Mouse (Mus musculus): ENCODE measurements around the gene Hnrnpdl.

The Hnrnpdl gene

DNA sequence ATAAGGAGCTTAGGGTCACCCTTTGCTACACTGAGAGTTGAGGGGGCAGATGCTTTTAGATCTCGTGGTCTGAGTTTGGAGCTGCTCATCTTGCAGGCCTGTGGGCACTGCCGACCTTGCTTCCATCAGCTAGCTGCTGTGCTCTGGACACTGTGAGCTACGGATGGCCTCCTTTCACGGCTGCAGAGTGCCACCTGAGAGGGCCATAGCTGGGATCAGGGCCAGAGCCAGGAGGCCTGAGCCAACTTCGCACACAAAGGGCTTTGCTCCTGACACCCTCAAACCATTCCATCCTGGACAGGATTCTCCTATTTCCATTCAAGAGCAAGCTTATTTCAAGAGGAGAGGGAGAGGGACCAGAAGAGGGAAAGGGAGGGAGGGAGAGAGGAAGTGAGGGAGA is 15.1 kb downstream of the Hnrnpdl start:
- in situ Hi-C loops (cut with MboI; ENCODE audit: unreplicated experiment in 2 of 2), result no loop called here

DNA sequence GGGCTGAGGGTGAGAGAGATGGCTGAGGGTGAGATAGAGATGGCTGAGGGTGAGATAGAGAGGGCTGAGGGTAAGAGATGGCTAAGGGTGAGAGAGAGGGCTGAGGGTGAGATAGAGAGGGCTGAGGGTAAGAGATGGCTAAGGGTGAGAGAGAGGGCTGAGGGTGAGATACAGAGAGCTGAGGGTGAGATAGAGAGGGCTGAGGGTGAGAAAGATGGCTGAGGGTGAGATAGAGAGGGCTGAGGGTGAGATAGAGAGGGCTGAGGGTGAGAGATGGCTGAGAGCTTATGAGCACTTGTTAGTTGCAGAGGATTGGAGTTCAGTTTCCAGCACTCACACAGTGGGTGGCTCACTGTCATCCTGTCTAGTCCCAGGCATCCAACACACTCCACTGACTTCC is 19.4 kb downstream of the Hnrnpdl start:
- in situ Hi-C loops (cut with MboI; ENCODE audit: unreplicated experiment in 2 of 2), result no loop called here

DNA sequence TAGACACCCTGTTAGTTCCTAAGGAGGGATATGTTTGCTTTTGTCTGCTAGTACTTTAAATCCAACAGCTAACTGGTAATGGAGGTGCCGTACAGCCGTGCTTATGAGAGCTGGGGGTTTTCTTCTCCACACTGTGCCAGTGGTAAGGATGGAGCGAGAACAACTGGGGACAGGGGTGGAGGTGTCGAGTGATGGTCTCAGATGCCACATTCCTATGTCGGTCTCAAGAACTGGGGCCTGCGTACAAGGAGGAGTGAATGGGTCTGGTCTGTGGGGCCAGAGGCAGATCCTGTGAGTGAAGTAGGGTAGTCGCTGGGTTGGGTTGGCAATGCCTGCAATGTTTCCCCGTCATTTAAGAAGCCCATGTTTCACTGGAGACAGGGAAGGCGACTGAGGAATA is 26.9 kb downstream of the Hnrnpdl start:
- in situ Hi-C loops (cut with MboI; ENCODE audit: unreplicated experiment in 2 of 2), result no loop called here

DNA sequence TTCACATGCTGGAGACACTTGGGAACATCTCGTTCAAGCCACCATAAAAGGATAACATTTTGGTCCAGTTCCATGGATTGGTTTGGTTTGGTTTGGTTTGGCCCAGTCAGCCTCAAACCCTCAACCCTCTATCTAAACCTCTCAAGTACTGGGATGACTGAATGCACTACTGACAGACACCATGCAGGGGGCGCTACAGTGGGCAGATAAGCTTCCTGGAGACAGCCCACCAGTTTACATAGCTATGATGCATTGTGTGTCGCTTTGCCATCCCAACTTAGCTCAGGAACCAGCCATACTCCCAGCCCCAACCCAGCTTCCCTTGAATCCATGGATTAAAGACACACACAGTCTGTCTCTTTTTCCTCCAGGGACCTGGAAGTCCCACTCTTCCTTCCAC is 31.0 kb downstream of the Hnrnpdl start:
- in situ Hi-C loops (cut with MboI; ENCODE audit: unreplicated experiment in 2 of 2), result no loop called here

DNA sequence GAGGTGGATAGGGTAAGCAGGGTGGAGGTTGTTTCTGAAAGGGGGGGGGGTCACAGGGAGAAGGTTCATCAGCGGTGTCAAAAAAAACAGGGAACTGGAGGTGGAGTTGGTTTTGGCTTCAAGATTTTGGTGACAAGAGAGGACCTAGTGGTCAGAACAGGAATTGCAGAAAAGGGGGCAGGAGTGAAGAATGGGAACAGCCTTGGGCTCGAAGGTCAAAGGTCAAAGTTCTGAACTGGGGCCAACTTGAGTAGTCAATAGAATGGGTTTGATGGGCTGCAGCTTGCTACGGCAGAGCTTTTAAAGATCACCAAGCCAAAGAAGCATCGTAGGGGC is 32.5 kb downstream of the Hnrnpdl start:
- in situ Hi-C loops (cut with MboI; ENCODE audit: unreplicated experiment in 2 of 2), result no loop called here

DNA sequence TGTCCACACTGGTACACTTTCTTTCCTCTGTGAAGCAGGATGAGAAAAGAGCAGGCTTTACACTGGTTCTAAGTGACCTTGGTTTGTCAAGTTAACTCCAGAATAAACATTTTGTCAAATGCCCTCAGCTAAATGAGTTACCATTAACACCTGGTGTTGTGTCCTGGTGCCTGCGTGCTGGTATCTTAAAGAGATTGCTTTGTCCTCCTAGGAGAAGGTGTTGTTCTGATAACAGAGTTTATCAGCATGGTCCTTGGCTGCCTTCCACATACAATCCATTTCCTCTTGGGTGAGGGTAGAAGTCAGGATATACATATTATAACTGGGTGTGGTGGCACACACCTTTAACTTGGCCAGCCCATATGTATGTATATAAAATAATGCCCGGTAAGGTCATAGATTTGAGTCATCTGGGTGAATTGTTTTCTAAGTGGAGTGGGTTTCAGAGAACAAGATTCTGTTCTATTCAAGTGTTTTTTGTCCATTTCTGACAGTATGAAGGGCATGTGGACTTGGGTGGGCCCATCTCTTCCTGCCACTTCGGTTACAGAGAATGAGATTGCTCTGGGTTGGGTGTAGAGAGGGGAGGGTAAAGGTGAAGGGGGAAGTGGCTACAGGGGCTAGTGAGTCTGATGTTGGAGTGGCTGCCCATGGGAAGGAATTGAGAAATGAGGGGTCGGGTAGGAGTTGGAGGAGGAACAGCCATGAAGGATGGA is 33.0 kb downstream of the Hnrnpdl start:
- in situ Hi-C loops (cut with MboI; ENCODE audit: unreplicated experiment in 2 of 2), result no loop called here

DNA sequence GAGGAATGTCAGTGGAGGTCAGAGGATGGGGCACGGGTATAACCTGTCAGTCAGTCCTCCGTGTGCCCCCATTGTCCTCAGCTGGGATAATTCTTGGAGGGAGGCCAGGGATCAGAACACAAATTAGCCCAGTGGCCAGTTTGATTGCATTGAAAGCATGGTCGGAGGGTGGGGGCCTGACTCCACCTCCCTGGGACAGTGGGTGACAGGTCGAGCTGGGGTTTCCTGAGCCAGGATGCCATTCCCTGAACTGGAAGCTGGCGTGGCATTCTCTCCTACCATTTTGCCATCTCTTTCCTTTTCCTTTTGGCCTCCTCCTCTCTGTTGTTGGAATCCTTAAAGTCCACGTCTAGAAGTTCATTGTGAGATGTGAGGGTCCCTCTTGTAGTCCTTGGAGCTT is 33.6 kb downstream of the Hnrnpdl start:
- in situ Hi-C loops (cut with MboI; ENCODE audit: unreplicated experiment in 2 of 2), result no loop called here

DNA sequence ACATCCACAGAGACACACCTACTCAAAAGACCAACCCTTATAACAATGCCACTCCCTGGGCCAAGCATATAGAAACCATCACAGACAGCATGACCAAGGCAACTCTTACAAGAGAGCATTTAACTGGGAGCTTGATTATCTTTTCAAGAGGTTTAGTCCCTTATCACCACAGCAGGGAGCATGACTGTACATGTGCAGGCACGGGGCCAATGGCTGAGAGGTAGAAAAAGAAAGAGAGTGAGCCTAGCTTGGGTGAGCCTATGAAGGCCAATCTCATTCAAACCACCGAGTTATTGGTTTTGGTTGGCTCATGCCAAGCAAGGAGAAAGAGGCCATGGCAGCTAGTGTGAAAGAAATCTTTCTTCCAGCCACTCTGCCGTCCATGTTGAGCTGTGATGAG is 34.0 kb downstream of the Hnrnpdl start:
- in situ Hi-C loops (cut with MboI; ENCODE audit: unreplicated experiment in 2 of 2), result no loop called here

DNA sequence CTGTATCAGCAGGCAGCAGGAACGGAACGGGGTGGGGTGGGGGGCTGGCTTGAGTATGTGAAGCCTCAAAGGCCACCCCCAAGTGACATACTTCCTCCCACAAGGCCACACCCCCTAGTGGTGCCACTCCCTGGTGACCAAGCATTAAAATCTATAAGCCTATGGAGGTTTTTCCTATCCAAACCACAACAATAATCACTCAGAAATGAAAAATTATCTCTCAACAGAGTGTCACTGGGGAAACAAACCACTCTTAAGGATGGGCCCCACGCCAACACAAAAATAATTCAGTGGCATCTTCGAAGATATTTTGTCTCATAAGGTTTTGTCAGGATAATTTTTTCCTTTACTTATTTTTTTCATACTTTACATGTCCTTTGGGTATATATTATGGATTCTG is 35.6 kb downstream of the Hnrnpdl start:
- in situ Hi-C loops (cut with MboI; ENCODE audit: unreplicated experiment in 2 of 2), result no loop called here

DNA sequence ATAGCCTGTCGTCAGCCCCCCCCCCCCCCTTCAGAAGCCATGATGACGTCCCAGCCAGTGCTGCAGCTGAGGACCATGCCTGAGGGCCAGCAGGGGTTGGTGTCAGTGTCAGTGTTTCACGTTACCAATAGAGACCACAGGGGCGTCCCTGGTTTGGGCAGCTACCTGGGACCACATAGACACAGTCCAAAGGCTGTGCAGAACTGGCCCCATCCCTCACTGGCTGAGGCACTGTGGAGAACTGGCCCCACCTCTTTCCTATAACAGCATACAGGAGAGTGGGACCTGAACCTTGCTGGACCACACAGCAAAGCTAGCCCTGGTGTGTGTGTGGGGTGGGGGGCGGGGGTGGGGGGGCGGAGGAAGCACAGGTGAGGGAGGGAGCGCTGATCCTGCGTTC is 39.0 kb downstream of the Hnrnpdl start:
- in situ Hi-C loops (cut with MboI; ENCODE audit: unreplicated experiment in 2 of 2), result no loop called here

DNA sequence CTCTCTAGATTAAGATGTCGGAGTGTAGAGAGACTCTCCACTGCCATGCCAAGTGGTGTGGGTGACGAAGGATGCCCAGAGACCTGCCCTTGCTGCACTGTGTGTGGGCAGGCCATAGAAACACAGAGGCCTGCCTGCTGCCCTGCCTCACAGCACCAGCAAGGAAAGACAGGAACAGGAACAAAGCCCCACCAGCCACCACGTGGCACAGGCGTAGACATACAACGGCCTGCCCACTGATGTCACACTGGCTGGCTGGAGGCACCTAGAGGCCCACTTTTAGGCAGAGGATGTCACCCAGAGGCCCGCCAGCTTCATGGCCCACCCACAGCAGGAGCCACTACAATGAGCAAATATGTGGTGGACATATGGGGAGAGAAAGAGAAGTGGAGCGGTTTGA is 39.4 kb downstream of the Hnrnpdl start:
- in situ Hi-C loops (cut with MboI; ENCODE audit: unreplicated experiment in 2 of 2), result no loop called here

DNA sequence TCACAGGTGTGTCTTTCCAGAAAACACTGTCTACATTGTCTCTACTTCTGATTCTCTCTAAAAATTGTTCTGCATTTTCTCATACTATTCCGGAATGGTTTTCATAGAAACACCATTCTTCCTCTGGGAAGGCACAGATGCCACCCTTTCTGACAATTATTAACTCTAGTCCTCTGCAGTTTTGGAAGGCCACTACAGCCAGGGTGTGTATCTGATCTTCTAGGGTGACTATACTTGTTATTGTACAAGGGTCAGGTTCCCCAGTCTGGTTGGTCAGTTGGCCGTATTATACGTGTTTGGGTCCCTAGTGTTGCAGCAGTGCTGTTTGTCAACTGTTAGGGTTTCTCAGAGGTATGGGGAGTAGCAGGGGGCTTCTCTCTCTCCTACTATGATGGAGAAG is 44.8 kb downstream of the Hnrnpdl start:
- in situ Hi-C loops (cut with MboI; ENCODE audit: unreplicated experiment in 2 of 2), result no loop called here

DNA sequence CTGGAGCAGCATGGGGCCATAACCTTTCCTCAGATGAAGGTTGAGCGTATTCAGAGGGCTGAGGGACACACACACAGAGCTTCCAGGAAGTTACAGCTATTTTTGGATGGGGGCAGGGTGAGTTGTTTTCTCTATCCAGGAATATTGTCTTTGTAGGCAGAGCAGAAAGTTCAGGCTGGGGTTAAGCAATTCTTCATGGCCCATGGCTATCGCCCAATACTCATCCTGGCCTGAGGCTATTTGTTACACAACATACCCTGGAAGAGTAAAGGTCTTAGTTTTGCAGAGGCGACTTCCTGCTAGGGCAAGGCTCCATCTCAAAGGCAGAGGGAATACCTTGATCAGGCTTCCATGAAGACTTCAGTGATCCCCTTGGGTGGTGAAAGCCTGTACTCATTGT is 45.3 kb downstream of the Hnrnpdl start:
- in situ Hi-C loops (cut with MboI; ENCODE audit: unreplicated experiment in 2 of 2), result no loop called here
